Mouse (Mus musculus): ENCODE data around the gene Retsat. TPM values are rescaled to one million over a fixed set of nuclear protein-coding genes. Genes with fewer than 3 reads are reported as not detected.

Retsat gene
- polyA plus RNA-seq (2014; fragmentation: Illumina TruSeq; extraction: RNeasy Lipid Tissue Mini Kit (QIAGEN cat#74804); ENCODE audit: low read depth, low replicate concordance), result 12.1 TPM

DNA sequence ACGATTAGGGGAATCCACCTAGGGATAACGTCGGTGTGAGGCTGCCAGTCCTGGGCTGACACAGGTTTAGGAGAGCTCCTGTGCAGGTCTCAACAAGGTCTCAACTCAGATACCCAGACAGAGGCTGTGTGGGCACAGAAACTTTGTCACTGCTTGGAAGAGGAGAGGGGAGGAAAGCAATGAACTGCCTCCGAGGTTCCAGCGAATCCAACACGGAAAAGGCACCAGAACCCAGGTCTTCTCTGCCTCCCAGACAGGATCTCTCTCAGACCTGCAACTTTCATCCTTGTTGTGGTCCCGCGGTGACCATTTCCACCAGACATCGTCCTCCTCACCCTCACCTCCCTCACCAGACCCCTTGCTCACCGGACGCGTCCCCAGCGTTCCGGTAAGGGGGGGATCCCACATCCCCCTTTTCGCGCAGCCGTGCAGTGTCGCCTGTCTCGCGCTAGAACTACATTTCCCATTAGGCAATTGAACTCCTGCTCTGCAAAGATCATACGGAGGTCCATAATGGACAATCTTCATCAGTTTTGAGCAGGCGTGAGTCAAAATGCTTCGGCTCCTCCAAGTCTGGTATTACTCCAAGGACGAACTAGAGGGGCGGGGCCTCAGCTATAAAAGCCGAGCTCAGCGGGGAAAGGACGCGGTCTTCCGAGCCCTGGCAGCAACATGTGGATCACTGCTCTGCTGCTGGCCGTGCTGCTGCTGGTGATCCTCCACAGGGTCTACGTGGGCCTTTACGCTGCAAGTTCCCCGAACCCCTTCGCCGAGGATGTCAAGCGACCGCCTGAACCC, at the start of gene Retsat, which contains the start of gene Elmod3:
Gene Retsat, plus strand, starts transcription at position 520 of the 798 bp plus-strand sequence.
Gene Elmod3, minus strand, starts transcription at position 458 of the 798 bp plus-strand sequence.

DNA sequence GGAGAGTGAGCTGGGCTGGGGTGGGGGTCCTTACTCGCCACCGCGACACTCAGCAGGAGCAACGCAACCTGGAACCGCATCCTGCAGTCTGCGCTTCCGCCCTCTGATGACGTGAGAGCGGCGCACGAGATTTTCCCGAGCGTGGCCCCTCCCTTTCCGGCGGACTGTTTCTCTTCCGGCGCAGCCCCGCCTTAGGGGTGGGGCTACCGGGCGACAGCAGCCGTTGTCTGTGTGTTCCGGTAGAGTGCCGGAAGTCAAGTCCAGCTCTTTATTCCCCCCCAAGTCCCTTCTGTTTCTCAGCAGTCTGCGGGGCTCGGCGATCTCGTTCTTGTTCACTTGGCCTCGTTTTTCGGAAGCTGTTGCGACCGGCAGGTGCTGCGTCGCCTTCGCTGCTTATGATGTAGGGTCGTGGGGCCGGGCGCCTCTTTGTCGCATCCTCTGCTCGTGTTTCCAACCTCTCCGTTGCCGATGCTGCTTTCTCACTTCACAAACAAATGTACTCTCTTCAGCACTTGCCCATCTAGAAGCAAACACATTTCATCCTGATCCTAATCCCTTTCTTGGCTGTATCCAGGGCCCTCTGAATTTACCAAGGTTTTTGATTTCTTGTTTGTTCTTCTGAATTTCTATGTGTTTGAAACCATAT, 18.5 kb downstream of the Retsat start, which contains the start of gene Tgoln1:
Gene Tgoln1, minus strand, starts transcription at position 358 of the 646 bp plus-strand sequence.

Other genes with a start within 250 kb of the Retsat start
- not detected for gene Tmem150a, start 243.0 kb upstream of the Retsat start, polyA plus RNA-seq (2014; fragmentation: Illumina TruSeq; extraction: RNeasy Lipid Tissue Mini Kit (QIAGEN cat#74804); ENCODE audit: low read depth, low replicate concordance)
- 125 TPM for gene Rnf181, start 231.5 kb upstream of the Retsat start, polyA plus RNA-seq (2014; fragmentation: Illumina TruSeq; extraction: RNeasy Lipid Tissue Mini Kit (QIAGEN cat#74804); ENCODE audit: low read depth, low replicate concordance)
- gene Vamp5, start 218.0 kb upstream of the Retsat start, polyA plus RNA-seq (2014; fragmentation: Illumina TruSeq; extraction: RNeasy Lipid Tissue Mini Kit (QIAGEN cat#74804); ENCODE audit: low read depth, low replicate concordance), result 0.16 TPM
- 88.6 TPM for gene Vamp8, start 207.8 kb upstream of the Retsat start, polyA plus RNA-seq (2014; fragmentation: Illumina TruSeq; extraction: RNeasy Lipid Tissue Mini Kit (QIAGEN cat#74804); ENCODE audit: low read depth, low replicate concordance)
- 25.0 TPM for gene Ggcx, start 184.2 kb upstream of the Retsat start, polyA plus RNA-seq (2014; fragmentation: Illumina TruSeq; extraction: RNeasy Lipid Tissue Mini Kit (QIAGEN cat#74804); ENCODE audit: low read depth, low replicate concordance)
- gene Mat2a, start 158.9 kb upstream of the Retsat start, polyA plus RNA-seq (2014; fragmentation: Illumina TruSeq; extraction: RNeasy Lipid Tissue Mini Kit (QIAGEN cat#74804); ENCODE audit: low read depth, low replicate concordance), result 872 TPM
- 0.69 TPM for gene Sh2d6, start 76.8 kb upstream of the Retsat start, polyA plus RNA-seq (2014; fragmentation: Illumina TruSeq; extraction: RNeasy Lipid Tissue Mini Kit (QIAGEN cat#74804); ENCODE audit: low read depth, low replicate concordance)
- 1.5 TPM for gene Capg, start 54.1 kb upstream of the Retsat start, polyA plus RNA-seq (2014; fragmentation: Illumina TruSeq; extraction: RNeasy Lipid Tissue Mini Kit (QIAGEN cat#74804); ENCODE audit: low read depth, low replicate concordance)
- 8.0 TPM for gene Elmod3, start 62 bp upstream of the Retsat start, polyA plus RNA-seq (2014; fragmentation: Illumina TruSeq; extraction: RNeasy Lipid Tissue Mini Kit (QIAGEN cat#74804); ENCODE audit: low read depth, low replicate concordance)
- 1,442 TPM for gene Tgoln1, start 18.5 kb downstream of the Retsat start, polyA plus RNA-seq (2014; fragmentation: Illumina TruSeq; extraction: RNeasy Lipid Tissue Mini Kit (QIAGEN cat#74804); ENCODE audit: low read depth, low replicate concordance)
- gene Tcf7l1, start 190.8 kb downstream of the Retsat start, polyA plus RNA-seq (2014; fragmentation: Illumina TruSeq; extraction: RNeasy Lipid Tissue Mini Kit (QIAGEN cat#74804); ENCODE audit: low read depth, low replicate concordance), result 13.7 TPM